Mouse (Mus musculus) heart, embryonic 16.5 days (tissue): Measurements from ENCODE around the gene Vps50. TPM values are rescaled to one million over a fixed set of nuclear protein-coding genes. Genes with fewer than 3 reads are reported as not detected.

ENCODE experiments used
- ATAC-seq: fragments of 200-750 bp; cut with Nextera tagmentation; replicated peaks from 2 replicates; pipeline ENCODE4 v1.8.0; 2017; ENCODE audit warnings: moderate number of reproducible peaks; ENCODE audit not compliant: insufficient read depth, low FRiP score; ENCODE audit errors: extremely low read depth
- H3K27ac ChIP-seq: fragments of 300-500 bp; sonication (generic); 2 replicates; pipeline ENCODE4 v1.5.1; 2014; ENCODE audit warnings: mild to moderate bottlenecking, low read length, control low read depth, moderate library complexity
- H3K27me3 ChIP-seq: fragments of 300-500 bp; sonication (generic); 2 replicates; pipeline ENCODE4 v1.6.1; 2014; ENCODE audit warnings: low read length, mixed read lengths; ENCODE audit not compliant: control insufficient read depth, insufficient read depth
- H3K36me3 ChIP-seq: fragments of 300-500 bp; sonication (generic); 2 replicates; pipeline ENCODE4 v1.6.1; 2014; ENCODE audit not compliant: control insufficient read depth, insufficient read depth
- H3K4me1 ChIP-seq: fragments of 300-500 bp; sonication (generic); 2 replicates; pipeline ENCODE4 v1.6.1; 2014; ENCODE audit warnings: low read length, mixed read lengths; ENCODE audit not compliant: control insufficient read depth, insufficient read depth
- H3K4me2 ChIP-seq: fragments of 300-500 bp; sonication (generic); 2 replicates; pipeline ENCODE4 v1.6.1; 2014; ENCODE audit warnings: low read depth, mild to moderate bottlenecking, control low read depth, low read length
- H3K4me3 ChIP-seq: fragments of 300-500 bp; sonication (generic); 2 replicates; pipeline ENCODE4 v1.5.1; 2014; ENCODE audit warnings: mild to moderate bottlenecking, control low read depth, low read length
- H3K9ac ChIP-seq: fragments of 300-500 bp; sonication (generic); 2 replicates; pipeline ENCODE4 v1.6.1; 2014; ENCODE audit warnings: low read length, control low read depth
- H3K9me3 ChIP-seq: fragments of 300-500 bp; sonication (generic); replicated peaks from 2 replicates; pipeline ENCODE4 v1.6.1; 2016; ENCODE audit warnings: low read length; ENCODE audit not compliant: control insufficient read depth
- WGBS: fragments of 180-500 bp; shearing (Covaris S2); extraction: QIAGEN DNeasy Blood & Tissue Kit; methylation state at CpG from one replicate; pipeline ENCODE4 v1.1.7; 2014; 5-methylcytosine and 5-hydroxymethylcytosine counted together
- polyA plus RNA-seq: library from polyadenylated mRNA; unstranded; fragments of >200 nt; fragmentation: Nextera tagmentation; extraction: Ambion mirVana; gene quantifications from 2 replicates; pipeline ENCODE4 v1.2.1, GENCODE M21; 2015

Gene Vps50
- polyA plus RNA-seq, 1 experiment from 2014 or later = 18.5 TPM

GRCm38 (mm10) chr6:3511116-3511515 lies 12.9 kb downstream of the Vps50 start:
- no peaks in the 10 kb centered on the region for H3K4me1 ChIP-seq
- H3K36me3 ChIP-seq = no peaks in the 10 kb centered on the region
- H3K4me2 ChIP-seq = no peak overlapping the region
- H3K9me3 ChIP-seq = no peaks in the 10 kb centered on the region
- H3K27ac ChIP-seq = no peak overlapping the region
- H3K27me3 ChIP-seq = no peaks in the 10 kb centered on the region
- no peak for ATAC-seq
- no peak overlapping the region for H3K4me3 ChIP-seq
- no peak overlapping the region for H3K9ac ChIP-seq
- 81% methylated on average over 10 of the region's 10 CpGs for WGBS

GRCm38 (mm10) chr6:3511612-3512011 lies 13.4 kb downstream of the Vps50 start:
- Histone ChIP-seq H3K27me3 (no peaks in the 10 kb centered on the region), H3K36me3 (no peaks in the 10 kb centered on the region), H3K9ac (no peak overlapping the region), H3K4me2 (no peak overlapping the region), H3K4me3 (no peak overlapping the region), H3K9me3 (no peaks in the 10 kb centered on the region), H3K4me1 (no peaks in the 10 kb centered on the region), H3K27ac (no peak overlapping the region)
- ATAC-seq = no peak
- 72% methylated on average over 11 of the region's 11 CpGs for WGBS

DNA sequence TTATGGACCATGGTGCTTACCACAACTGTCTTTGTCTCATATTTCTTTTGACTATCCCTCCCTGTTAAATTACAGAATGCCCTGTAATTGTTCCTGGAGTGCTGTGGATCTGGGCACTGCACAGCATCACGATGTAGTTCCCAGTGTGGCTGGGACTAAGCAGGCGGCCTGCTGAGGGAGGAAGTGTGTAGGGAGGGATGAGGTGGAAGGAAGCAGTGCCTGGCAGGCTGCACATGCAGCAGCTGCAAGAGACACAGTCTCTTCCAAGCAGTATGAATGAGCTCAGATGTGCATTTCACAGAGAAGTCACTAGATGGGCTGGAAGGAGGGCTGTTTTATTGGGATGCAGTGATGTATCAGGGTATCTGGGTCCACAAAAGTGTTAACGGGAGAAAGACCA lies 14.4 kb downstream of the Vps50 start:
- Histone ChIP-seq H3K4me1 (no peaks in the 10 kb centered on the region), H3K4me3 (no peak overlapping the region), H3K4me2 (no peak overlapping the region), H3K27ac (no peak overlapping the region), H3K9ac (no peak overlapping the region), H3K9me3 (no peaks in the 10 kb centered on the region), H3K36me3 (peaks cover 3% of the 10 kb centered on the region; the same call in 1 of the 2 replicates), H3K27me3 (no peaks in the 10 kb centered on the region)
- ATAC-seq = no peak
- 60% methylated on average over 3 of the region's 3 CpGs for WGBS

GRCm38 (mm10) chr6:3528198-3528597 lies 30.0 kb downstream of the Vps50 start:
- 85% methylated on average over 4 of the region's 4 CpGs for WGBS

GRCm38 (mm10) chr6:3531445-3531844 lies 33.3 kb downstream of the Vps50 start:
- no peak overlapping the region for H3K27ac ChIP-seq
- H3K4me1 ChIP-seq = no peaks in the 10 kb centered on the region
- no peak overlapping the region for H3K4me2 ChIP-seq
- no peaks in the 10 kb centered on the region for H3K27me3 ChIP-seq
- no peak overlapping the region for H3K9ac ChIP-seq
- WGBS = 79% methylated on average over 5 of the region's 5 CpGs
- no peak for ATAC-seq
- no peaks in the 10 kb centered on the region for H3K9me3 ChIP-seq
- H3K36me3 ChIP-seq = no peaks in the 10 kb centered on the region; the same call in 1 of the 2 replicates
- no peak overlapping the region for H3K4me3 ChIP-seq

More at GRCm38 (mm10) chr6:3528198-3528597, 30.0 kb downstream of the Vps50 start:
- H3K4me2 ChIP-seq = no peak overlapping the region
- no peaks in the 10 kb centered on the region for H3K9me3 ChIP-seq
- H3K4me3 ChIP-seq = no peak overlapping the region
- no peaks in the 10 kb centered on the region for H3K36me3 ChIP-seq
- H3K9ac ChIP-seq = no peak overlapping the region
- ATAC-seq = no peak
- no peaks in the 10 kb centered on the region for H3K4me1 ChIP-seq
- H3K27ac ChIP-seq = no peak overlapping the region
- H3K27me3 ChIP-seq = no peaks in the 10 kb centered on the region

GRCm38 (mm10) chr6:3536048-3536447 lies 37.9 kb downstream of the Vps50 start:
- H3K4me1 ChIP-seq = 0 out of 2 replicates have a peak, but pooled peaks cover 2% of the 10 kb centered on the region
- no peaks in the 10 kb centered on the region for H3K9me3 ChIP-seq
- no peak overlapping the region for H3K27ac ChIP-seq
- H3K9ac ChIP-seq = no peak overlapping the region
- ATAC-seq = no peak
- WGBS = 69% methylated on average over 1 of the region's 1 CpGs
- H3K4me3 ChIP-seq = no peak overlapping the region
- no peaks in the 10 kb centered on the region; the same call in 1 of the 2 replicates for H3K36me3 ChIP-seq
- H3K27me3 ChIP-seq = no peaks in the 10 kb centered on the region
- no peak overlapping the region for H3K4me2 ChIP-seq

DNA sequence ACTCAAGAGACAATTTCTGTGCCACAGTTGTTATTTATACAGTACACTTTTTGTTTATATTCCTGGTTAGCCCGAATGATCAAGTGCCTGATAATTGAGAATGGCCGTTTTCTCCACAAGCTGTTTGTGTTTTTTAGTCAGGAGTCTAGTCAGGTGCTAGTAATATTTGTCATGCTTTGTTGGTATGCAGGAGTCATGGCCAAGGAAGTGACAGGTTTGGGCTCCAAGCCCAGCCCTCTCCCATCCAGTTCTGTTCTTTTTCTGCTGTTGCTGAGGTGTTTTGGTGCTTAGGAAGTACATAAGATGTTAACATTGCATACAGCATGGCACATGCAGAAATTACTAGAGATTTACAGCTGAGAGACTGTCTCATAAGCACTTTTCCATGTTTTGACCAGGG lies 41.3 kb downstream of the Vps50 start:
- Histone ChIP-seq H3K9ac (no peak overlapping the region), H3K27me3 (no peaks in the 10 kb centered on the region), H3K36me3 (no peaks in the 10 kb centered on the region; the same call in 1 of the 2 replicates), H3K9me3 (no peaks in the 10 kb centered on the region), H3K4me3 (no peak overlapping the region), H3K27ac (peak overlapping the region; percentile 25; the same call in 1 of the 2 replicates), H3K4me2 (no peak overlapping the region), H3K4me1 (0 out of 2 replicates have a peak, but pooled peaks cover 2% of the 10 kb centered on the region)
- no peak for ATAC-seq
- 49% methylated on average over 2 of the region's 2 CpGs for WGBS

- no peak overlapping the region for H3K27ac ChIP-seq
- H3K9me3 ChIP-seq = no peaks in the 10 kb centered on the region
- H3K4me1 ChIP-seq = 0 out of 2 replicates have a peak, but pooled peaks cover 2% of the 10 kb centered on the region
- H3K4me3 ChIP-seq = no peak overlapping the region
- no peaks in the 10 kb centered on the region for H3K27me3 ChIP-seq
- no peak for ATAC-seq
- 0 out of 2 replicates have a peak, but pooled peaks cover 4% of the 10 kb centered on the region for H3K36me3 ChIP-seq
- no peak overlapping the region for H3K4me2 ChIP-seq
- no peak overlapping the region for H3K9ac ChIP-seq
- WGBS = 90% methylated on average over 4 of the region's 4 CpGs
Measured at GRCm38 (mm10) chr6:3543862-3544261, 45.7 kb downstream of the Vps50 start.

DNA sequence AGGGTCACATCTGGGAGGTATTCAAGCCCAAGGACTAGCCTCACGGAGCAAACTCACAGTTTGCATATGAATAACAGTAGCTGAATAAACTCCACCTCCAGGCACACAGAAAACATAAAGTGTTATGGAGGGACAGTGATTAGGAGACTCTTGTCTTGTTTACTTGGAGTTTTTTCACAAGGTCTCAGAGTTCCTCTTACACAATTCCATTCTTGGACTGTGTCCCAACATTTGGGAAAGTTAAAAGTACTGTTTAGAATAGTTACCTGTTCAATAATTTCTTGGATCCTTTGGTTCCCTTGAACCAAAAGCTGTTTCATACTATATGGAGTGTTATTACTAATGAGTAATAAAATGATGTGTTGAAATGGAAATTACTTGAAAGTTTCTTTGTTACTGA lies 46.8 kb downstream of the Vps50 start:
- 0 out of 2 replicates have a peak, but pooled peaks cover 4% of the 10 kb centered on the region for H3K36me3 ChIP-seq
- H3K9me3 ChIP-seq = no peaks in the 10 kb centered on the region
- 69% methylated on average over 1 of the region's 1 CpGs for WGBS
- no peak overlapping the region for H3K9ac ChIP-seq
- H3K27ac ChIP-seq = no peak overlapping the region
- H3K4me3 ChIP-seq = no peak overlapping the region
- no peak for ATAC-seq
- no peak overlapping the region for H3K4me2 ChIP-seq
- no peaks in the 10 kb centered on the region for H3K27me3 ChIP-seq
- no peaks in the 10 kb centered on the region for H3K4me1 ChIP-seq
